Mouse (Mus musculus): ENCODE results near the gene Nsf.

DNA sequence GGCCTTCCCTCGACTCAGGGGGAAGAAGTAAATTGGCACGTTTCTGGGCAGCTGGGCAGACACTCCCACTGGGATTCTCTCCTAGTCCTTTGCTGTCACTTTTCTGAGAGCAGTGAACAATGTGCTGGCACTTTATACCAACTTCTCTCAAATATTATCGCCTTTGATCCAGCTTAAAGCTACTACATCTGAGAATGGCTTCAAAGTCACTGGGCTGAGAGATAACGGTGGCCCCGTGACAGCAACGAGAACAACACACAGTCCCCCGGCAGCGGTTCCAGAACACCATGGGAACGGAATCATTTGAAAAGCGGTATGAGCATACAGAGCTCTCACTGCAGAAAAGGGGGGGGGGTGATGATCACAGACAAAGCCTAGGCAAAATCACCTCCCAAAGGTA lies 31.0 kb downstream of the Nsf start:
- no peak for TF ChIP-seq CTCF (IDR thresholded peaks at IDR 0.05; ENCODE audit: control insufficient read depth, insufficient read depth, insufficient replicate concordance, low read depth, low read length)
- no peak for TF ChIP-seq POLR2A (IDR thresholded peaks at IDR 0.05; ENCODE audit: control insufficient read depth, low read depth, low read length)

Data from testis, adult 2 months (tissue).